8 mouse cellular contexts compared by ENCODE assay signal in genomic region chr11:117338503-117338902, GRCm38 (mm10).
DNase-seq lines count a peak whose midpoint lies in the region; ATAC-seq and TF ChIP-seq lines count a peak whose summit lies in the region.

No protein-coding gene starts in this region.

- no peaks in the 10 kb centered on the region for H3K9me3 ChIP-seq in liver, embryonic 13.5 days (replicated peaks)
- H3K9me3 ChIP-seq in stomach, postnatal 0 days (ENCODE audit: control insufficient read depth, low read length) = no peaks in the 10 kb centered on the region

- H3K4me1 ChIP-seq in liver, embryonic 13.5 days (replicated peaks) = peaks cover 95% of the 10 kb centered on the region
- peaks cover 14% of the 10 kb centered on the region; the same call in 1 of the 2 replicates for H3K4me1 ChIP-seq in stomach, postnatal 0 days (replicated peaks; ENCODE audit: control insufficient read depth, insufficient read depth)

- H3K27ac ChIP-seq in liver, embryonic 13.5 days = peak overlapping the region; percentile 53
- 0 out of 2 replicates have a peak overlapping the region, but pooled peaks have one; percentile 19 for H3K27ac ChIP-seq in stomach, postnatal 0 days (replicated peaks)

- TF ChIP-seq CTCF in stomach, postnatal 0 days (IDR thresholded peaks at IDR 0.05; ENCODE audit: low read depth) = 0 out of 2 replicates have a peak, but pooled peaks have one; percentile 1

- H3K4me2 ChIP-seq in liver, embryonic 13.5 days = peak overlapping the region; percentile 23
- no peak overlapping the region for H3K4me2 ChIP-seq in stomach, postnatal 0 days (replicated peaks; ENCODE audit: low read depth)

- peak overlapping the region; percentile 33 for H3K9ac ChIP-seq in liver, embryonic 13.5 days
- H3K9ac ChIP-seq in stomach, postnatal 0 days (ENCODE audit: low read length) = no peak overlapping the region

- H3K36me3 ChIP-seq in liver, embryonic 13.5 days = peaks cover 5% of the 10 kb centered on the region; the same call in 1 of the 2 replicates
- H3K36me3 ChIP-seq in stomach, postnatal 0 days (ENCODE audit: control insufficient read depth, insufficient read depth, low read length) = no peaks in the 10 kb centered on the region

- no peak for TF ChIP-seq EP300 in stomach, postnatal 0 days (optimal IDR thresholded peaks at IDR 0.05)

- WGBS in liver, embryonic 13.5 days (ENCODE audit: insufficient replicate concordance) = 6% methylated on average over 8 of the region's 8 CpGs
- WGBS in stomach, postnatal 0 days = 22% methylated on average over 8 of the region's 8 CpGs

- peak; percentile 84 to 92 for ATAC-seq in hematopoietic stem cell, adult 5-6 weeks (replicated peaks in 1 of 2; ENCODE audit: insufficient read depth in 1 of 2, low FRiP score in 2 of 2, low TSS enrichment in 1 of 2, low read depth in 1 of 2, poor library complexity in 2 of 2, severe bottlenecking in 2 of 2)
- peak; percentile 71 for ATAC-seq in liver, embryonic 13.5 days (ENCODE audit: low read depth)
- peak; percentile 85 for ATAC-seq in stomach, postnatal 0 days (ENCODE audit: low FRiP score, low TSS enrichment)

- peak; percentile 67 for DNase-seq in urinary bladder, postnatal 14 days (ENCODE audit: low spot score)
- DNase-seq in urinary bladder, adult 18-20 months (ENCODE audit: low spot score in 2 of 2) = no peak
- DNase-seq in liver, embryonic 13.5 days = peak; percentile 60
- peak; percentile 86 for DNase-seq in stomach, postnatal 0 days (ENCODE audit: low spot score)
- DNase-seq in T-cell, adult 2 months (ENCODE audit: low spot score) = no peak
- DNase-seq in left cerebral cortex, adult 11 months (ENCODE audit: low spot score) = no peak
- no peak for DNase-seq in urinary bladder, postnatal 25 days (ENCODE audit: low spot score)

- no peaks in the 10 kb centered on the region for H3K27me3 ChIP-seq in liver, embryonic 13.5 days
- no peaks in the 10 kb centered on the region for H3K27me3 ChIP-seq in stomach, postnatal 0 days (ENCODE audit: control insufficient read depth, insufficient read depth, low read length)

- no peak overlapping the region for H3K4me3 ChIP-seq in liver, embryonic 13.5 days (replicated peaks)
- no peak overlapping the region for H3K4me3 ChIP-seq in stomach, postnatal 0 days (ENCODE audit: low read depth, low read length)

Comparison
In these comparisons a context has a peak if more than half of its experiments do, and no peak if none do; other contexts are left out.
1. DNase-seq: peak in urinary bladder, postnatal 14 days (single experiment), liver, embryonic 13.5 days (single experiment) and stomach, postnatal 0 days (single experiment); none in urinary bladder, adult 18-20 months (0 of 2), T-cell, adult 2 months (single experiment), left cerebral cortex, adult 11 months (single experiment) and urinary bladder, postnatal 25 days (single experiment).
2. Peak in every context shown above with its lines, with median percentiles within 50 percentile points of each other: ATAC-seq.